Mouse (Mus musculus): ENCODE data around the gene Fadd.

DNA sequence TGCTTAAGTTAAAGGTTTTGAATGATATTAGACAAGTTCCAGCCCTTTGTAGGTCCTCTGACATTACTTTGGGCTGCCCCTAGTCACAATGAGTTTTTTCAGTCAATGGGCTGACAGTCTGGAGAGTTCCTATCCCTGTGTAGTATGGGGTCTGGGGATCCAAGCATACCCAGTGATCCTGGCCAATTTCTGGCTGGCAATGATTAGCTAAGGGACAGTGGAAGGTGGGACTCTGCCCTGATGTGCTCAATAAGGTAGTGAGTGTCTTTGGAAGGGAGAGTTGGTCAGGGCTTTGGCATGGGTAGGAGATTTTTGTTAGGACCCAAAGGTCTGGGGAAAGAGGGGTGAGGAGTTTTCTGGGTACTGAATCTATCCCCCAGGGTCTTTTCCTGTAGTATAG lies 10.7 kb downstream of the Fadd start:
- TF ChIP-seq CTCF (IDR thresholded peaks at IDR 0.05; ENCODE audit: control insufficient read depth, insufficient read depth, insufficient read length) = no peak
- TF ChIP-seq MAX (IDR thresholded peaks at IDR 0.05) = no peak
- TF ChIP-seq USF1 (IDR thresholded peaks at IDR 0.05; ENCODE audit: low read depth) = no peak
